Mouse (Mus musculus) kidney, adult 8-10 months (tissue): Measurements from ENCODE around the gene Rbbp8nl.

Experiments used
- DNase-seq, 2 experiments: peaks; one replicate each; pipeline ENCODE4 v3.0.0; 2022

The Rbbp8nl gene

GRCm38 (mm10) chr2:180289440-180290108, at the start of gene Rbbp8nl:
TSS of gene Rbbp8nl (minus strand) at chr2:180289879.
- DNase-seq: peak; percentile 58 to 67

- peak in 1 of 2 experiments; percentile 6 for DNase-seq
These were observed 44.9 kb upstream of the Rbbp8nl start, which contains the start of gene Gata5 for GRCm38 (mm10) chr2:180334551-180334986. TSS of gene Gata5 (minus strand) at chr2:180334699.

GRCm38 (mm10) chr2:180333778-180334550, 44.3 kb upstream of the Rbbp8nl start:
- DNase-seq: no peak

DNA sequence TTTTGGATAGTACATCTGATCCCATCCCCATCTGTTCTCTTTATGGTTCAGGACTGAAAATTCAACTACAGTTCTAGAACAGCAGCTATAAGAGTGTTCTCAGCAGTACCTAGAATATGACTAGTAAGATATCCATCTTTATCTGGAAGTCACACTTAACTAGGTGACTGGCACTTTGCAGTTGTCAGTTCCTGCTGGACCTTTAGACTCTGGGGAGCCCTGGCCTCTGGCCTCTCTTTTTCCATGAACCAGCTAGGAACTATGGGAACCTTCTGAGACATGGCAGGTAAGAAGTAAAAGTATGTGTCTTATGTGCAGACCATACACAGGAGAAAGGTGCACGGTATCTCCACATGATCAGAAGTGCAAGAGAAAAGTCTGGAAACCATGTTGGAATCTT, 39.8 kb upstream of the Rbbp8nl start:
- DNase-seq: no peak

DNA sequence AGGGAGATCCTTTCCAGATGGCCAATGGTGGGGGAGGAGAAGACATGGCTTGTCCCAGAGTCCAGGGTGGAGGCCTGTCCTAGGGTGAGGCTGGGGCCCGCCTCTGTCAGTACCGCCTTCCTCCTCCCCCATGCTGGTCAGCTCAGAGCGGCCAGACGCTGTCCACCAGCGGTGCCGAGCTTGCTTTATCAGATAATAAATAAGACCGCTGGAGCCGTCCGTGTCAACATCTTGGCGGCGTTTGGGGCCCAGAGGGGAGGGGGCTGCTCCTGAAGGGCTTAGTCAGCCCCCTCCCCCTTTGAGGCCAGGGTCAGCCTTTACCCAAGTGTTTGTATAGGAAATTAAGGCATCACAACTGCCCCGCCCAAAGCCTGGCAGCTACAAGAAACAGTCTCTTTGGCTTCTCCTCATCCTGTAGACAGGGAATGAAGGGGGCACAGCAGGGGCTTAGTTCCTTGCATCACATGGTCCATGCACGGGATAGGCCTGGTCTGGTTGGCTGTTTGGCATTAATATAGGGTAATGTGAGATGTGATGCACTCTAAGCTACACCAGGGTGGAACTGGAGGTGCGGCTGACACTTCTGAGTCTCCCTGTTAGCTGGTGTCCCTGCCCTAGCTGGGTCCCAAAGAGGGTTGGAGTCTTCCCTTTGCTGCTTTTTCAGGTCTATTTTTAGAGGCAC, 33.1 kb upstream of the Rbbp8nl start:
- no peak for DNase-seq

DNA sequence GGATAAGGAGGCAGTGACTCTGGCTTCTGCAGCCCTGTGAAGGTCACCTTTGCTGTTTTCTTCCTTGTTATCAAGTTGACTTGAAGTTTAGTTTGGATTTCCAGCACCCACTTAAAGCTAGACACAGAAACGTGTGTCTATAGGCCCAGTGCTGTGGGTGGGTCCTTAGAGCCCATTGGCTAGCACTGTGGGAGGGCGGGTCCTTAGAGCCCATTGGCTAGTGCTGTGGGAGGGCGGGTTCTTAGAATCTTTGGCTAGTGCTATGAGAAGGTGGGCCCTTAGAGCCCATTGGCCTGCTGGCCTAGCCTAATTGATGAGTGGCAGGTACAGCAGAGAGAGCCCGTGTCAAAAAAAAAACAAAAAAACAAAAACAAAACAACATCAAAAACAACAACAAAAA, 30.5 kb upstream of the Rbbp8nl start:
- no peak for DNase-seq

DNA sequence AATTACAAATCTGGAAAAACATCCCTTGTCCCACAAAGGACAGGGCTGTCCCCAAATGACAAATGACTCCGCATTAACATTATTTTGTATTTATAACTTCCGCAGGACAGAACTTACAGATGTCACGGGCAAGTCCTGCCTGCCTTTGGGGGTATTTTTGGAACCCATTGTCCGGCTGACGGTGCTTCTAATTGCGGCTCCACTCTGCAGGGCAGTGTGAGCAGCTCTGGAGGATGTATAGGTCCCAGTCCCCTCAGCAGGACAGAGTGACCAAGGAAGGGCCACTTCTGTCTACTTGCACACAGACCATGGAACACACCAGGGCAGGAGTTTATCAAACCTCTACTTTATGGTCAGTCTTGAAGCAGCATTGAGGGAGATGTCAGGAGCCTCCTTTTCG, 27.9 kb upstream of the Rbbp8nl start:
- DNase-seq: no peak

- no peak for DNase-seq
These were observed 24.6 kb upstream of the Rbbp8nl start for GRCm38 (mm10) chr2:180314292-180314691.

- no peak for DNase-seq
These were observed 21.5 kb upstream of the Rbbp8nl start for GRCm38 (mm10) chr2:180311147-180311546.

- DNase-seq: no peak
These were observed 18.0 kb upstream of the Rbbp8nl start for GRCm38 (mm10) chr2:180307680-180308079.

- no peak for DNase-seq
These were observed 16.9 kb upstream of the Rbbp8nl start for GRCm38 (mm10) chr2:180306423-180307168.

- DNase-seq: no peak
These were observed 16.3 kb upstream of the Rbbp8nl start for GRCm38 (mm10) chr2:180306009-180306408.

- DNase-seq: no peak
These were observed 15.8 kb upstream of the Rbbp8nl start for GRCm38 (mm10) chr2:180305490-180305889.

DNA sequence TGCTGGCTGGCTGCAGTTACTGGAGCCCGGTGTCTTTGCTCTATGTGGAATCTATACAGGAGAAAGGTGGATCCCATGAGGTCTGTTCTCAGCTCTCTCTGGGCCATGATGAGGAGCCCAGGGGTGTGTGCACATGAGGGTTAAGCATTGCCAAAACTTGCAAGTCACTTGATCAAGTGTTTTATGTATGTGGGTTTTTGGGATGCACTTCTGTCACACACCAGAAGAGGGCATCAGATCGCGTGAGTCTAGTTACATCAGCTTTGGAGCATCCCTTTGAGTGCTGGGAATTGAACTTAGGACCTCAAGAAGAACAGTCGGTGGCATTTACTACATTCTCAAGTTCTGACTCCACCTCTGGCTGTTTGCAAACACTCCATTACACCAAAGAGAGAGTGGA, 14.9 kb upstream of the Rbbp8nl start:
- no peak for DNase-seq

DNA sequence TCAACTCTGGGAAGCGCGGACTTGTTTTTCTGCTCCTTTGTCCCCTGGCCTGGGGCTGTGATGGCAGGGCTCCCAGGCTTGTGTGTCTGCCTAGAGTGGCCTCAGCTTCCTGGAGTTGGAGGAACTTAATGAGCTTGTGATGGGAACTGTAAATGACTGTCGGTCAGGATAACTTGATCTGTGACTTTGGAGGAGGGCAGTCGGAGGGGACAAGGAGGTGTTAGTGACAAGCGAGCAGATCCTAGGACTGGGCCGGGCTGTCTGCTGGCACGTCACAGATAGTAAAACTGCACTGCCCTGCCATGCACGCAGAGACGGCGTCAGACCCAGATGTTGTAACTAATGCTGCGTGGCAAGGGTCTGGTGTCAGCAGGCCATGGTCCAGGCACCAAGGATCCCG, 13.8 kb upstream of the Rbbp8nl start:
- DNase-seq: no peak

- DNase-seq: no peak
These were observed 12.5 kb upstream of the Rbbp8nl start for GRCm38 (mm10) chr2:180302201-180302600.

DNA sequence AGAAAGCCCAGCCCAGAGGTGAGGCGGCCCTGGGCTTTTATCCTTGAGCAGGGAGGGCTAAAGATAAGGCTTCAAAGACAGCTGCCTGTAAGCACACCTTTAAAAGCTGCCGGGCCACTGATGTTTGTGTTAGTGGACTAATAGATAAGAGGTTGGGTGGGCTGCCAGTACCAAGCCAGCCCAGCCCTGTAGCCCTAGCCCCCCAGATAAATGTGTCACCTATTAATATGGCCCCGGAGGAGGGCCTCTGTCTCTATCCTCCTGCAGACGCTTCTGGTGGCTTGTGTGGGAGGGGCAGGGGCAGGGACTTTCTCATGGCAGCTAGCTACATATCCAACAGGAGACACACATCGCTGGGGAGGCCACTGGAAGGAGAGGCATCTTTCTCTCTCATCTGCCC, 11.1 kb upstream of the Rbbp8nl start:
- DNase-seq: no peak

DNA sequence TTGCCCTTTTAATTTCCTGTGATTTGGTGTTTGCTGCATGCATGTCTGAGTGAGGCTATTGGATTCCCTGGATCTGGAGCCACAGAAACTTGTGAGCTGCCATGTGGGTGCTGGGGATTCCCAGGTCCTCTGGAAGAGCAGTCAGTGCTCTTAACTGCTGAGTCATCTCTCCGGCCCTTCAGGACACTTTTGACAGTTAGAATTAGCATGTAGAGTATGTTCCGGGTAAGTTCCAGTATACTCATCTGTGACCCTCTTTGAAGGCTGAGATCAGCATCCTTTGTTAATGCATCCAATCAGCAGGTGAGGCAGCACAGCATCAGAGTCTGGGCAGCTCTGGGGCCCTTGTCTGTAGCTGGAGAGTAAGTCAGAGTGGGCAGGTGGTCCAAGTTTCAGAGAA, 10.6 kb upstream of the Rbbp8nl start:
- no peak for DNase-seq

GRCm38 (mm10) chr2:180292906-180293305, 3.2 kb upstream of the Rbbp8nl start:
- no peak for DNase-seq

DNA sequence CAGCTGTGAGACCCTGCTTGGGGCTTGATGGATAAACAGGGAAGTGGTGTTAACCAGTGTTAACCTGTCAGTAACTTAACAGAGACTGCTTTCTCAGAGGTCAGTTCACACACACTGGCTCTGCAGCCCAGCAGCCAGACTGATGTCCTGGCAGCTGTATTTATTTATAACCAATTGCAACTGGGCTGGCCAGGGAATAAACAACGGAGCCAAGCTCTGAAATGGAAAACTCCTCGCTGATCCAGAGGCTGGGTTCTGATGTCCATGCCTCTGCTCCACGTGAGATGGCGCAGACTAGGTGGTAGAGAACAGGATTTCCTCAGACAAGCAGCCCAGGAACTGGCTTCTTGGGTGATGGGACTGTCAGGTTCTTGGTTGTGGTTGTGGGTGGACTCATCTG, 2.3 kb upstream of the Rbbp8nl start:
- no peak for DNase-seq

DNA sequence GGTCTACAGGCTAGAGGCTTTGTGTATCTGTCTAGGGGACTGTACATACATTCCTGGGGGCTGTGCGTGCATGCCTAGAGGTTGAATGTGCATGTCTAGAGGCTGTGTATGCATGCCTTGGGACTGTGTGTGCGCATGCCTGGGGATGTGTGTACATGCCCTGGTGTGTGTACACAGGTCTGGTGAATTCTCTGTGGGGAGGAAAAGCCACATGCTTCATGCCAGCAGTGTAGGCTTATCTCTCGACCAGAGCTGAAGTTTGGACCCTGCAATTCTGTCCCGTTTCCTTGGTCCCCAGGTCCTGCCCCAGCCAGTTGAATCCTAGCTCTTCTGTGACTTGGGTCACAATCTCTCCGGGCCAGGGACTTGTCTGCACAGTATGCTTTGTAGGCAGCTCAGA, 1.9 kb upstream of the Rbbp8nl start:
- DNase-seq: no peak

DNA sequence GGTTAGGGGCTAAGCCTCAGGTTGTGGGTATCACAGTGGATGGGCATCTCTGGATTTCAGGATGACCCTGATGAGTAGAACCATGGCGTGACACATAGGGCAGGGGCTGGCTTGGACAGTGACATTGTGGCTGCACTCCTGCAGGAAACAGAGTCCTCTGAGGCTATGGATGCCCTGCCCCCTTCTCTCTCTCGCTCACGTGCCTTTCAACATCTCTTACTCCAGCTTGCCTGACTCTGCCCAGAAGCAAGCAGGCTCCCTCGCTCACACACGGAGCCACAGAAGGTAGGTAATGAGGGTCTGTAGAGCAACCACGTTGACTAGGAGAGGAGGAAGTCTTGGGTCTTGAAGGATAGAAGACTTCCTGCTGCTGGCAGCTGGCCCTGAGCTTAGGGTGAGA, 824 bp upstream of the Rbbp8nl start:
- no peak for DNase-seq

DNA sequence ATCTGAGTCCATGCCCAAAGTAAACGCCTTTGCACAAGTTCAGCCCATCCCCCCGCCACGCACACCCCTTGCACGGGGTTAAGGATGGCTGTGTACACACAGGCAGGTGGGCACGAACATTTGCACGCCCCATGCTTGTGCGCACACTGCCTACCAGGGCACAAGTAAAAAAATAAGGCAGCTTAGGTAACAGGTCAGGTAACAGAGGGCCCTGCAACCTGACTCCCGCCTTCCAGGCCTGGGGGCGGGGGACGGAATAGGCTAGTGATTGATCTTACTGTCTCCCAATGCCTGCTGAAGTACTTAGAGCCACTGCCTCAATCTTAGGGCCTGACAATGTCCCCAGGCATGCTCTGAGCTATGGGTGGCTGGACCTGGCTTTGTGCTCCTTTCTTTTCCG, 713 bp downstream of the Rbbp8nl start:
- no peak for DNase-seq
